Mouse (Mus musculus) adrenal gland (tissue): ENCODE results near the gene Calhm4.

Source experiments
- intact Hi-C: fragments of 180-260 bp; cut with DNase I; formaldehyde crosslinking; loops from one replicate; pipeline ENCODE4 v1.15.1; 2025
- long read RNA-seq, 2 experiments: library from polyadenylated mRNA; unstranded; transcript quantifications; one replicate each; pipeline ENCODE4 v2.0.0; 2020; ENCODE audit warnings: borderline replicate concordance in 1 of 2; ENCODE audit not compliant: insufficient replicate concordance in 1 of 2

Gene Calhm4
- long read RNA-seq, experiment 1, result 0 reads
- long read RNA-seq, experiment 2, result 0 reads

- intact Hi-C loops, result no loop called here
Measured at GRCm38 (mm10) chr10:34044210-34044609, at the start of gene Calhm4. TSS of gene Calhm4 (minus strand) at chr10:34044310.

DNA sequence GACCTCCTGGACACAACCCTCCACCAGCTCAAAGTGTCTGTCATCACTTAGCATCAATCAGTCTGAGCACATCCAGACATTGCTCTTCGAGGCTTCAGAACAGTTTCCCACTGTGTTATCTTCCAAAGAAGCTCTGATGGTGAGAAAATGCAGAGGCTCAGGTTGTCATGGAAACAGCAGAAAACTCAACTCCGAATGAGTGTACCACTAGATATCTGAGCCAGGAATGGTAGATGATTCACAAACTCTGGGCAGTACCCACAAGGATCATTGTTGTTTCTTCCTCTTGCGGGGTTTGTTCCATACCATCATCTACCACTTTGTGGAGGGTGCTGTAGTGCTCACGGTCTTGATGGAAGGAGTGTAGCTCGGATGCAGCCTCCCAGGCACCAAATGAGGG is 47.8 kb upstream of the Calhm4 start:
- intact Hi-C loops, result no loop called here

- intact Hi-C loops, result no loop called here
Measured at GRCm38 (mm10) chr10:34090481-34090880, 46.4 kb upstream of the Calhm4 start.

DNA sequence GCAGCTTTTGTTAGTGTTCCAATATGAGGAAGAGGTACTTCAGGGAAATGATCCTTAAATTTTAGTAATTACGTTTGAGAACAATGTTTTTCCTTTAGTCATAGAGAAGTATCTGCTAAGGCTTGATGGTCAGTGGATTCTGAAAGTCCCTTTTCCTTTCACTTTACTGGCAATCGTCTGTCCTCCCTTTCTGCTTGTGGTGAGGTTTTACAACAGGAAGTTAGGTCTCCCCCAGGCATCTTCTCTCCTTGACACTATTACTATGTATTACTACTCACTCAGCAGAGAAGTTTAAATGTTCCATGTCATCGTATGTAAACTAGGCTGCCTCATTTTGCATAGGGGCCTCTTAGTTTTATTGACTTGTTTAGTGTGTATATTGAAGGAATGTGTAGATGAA is 45.4 kb upstream of the Calhm4 start:
- intact Hi-C loops, result no loop called here

DNA sequence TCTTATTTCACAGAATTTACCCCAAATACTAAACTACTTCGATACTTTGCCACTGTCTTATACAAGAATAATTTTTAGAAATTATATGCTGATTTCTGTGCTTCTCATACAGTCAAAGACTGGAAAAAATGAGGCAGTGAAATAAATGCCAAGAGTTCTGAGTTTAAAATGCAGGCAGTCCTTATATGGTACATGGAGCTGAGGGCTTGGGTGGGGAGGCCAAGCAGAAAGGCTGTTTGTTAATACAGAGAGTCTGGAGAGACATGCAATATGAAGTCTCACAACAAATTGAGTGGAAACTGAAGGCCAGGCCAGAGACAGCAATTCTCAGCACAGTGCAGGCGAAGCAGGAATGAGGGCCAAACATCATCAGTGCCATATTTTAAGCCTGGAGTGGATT is 44.4 kb upstream of the Calhm4 start:
- intact Hi-C loops, result no loop called here

DNA sequence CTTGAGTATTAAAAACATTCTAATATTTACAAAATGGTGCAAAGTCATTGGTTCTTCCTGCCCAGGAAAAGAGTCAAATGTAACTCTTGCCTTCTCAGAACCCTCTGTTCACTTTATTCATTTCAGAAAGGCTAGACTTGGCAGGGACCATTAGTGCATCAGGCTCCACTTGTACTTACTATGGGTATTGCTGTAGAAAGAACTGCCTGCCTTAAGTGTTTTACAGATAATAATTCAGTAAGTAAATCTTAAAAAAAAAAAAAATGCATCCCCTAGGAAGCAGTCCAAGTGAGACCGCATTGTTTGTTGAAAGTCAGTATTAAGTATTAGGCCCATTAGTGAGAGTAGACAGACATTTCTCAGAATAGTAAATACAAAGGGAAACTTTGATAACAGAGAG is 42.4 kb upstream of the Calhm4 start:
- intact Hi-C loops, result no loop called here

- intact Hi-C loops, result no loop called here
Measured at GRCm38 (mm10) chr10:34074522-34075200, 30.6 kb upstream of the Calhm4 start.

GRCm38 (mm10) chr10:34071650-34072049 is 27.5 kb upstream of the Calhm4 start:
- intact Hi-C loops, result no loop called here

GRCm38 (mm10) chr10:34070999-34071492 is 26.9 kb upstream of the Calhm4 start:
- intact Hi-C loops, result no loop called here

- intact Hi-C loops, result no loop called here
Measured at GRCm38 (mm10) chr10:34069606-34070005, 25.5 kb upstream of the Calhm4 start.

DNA sequence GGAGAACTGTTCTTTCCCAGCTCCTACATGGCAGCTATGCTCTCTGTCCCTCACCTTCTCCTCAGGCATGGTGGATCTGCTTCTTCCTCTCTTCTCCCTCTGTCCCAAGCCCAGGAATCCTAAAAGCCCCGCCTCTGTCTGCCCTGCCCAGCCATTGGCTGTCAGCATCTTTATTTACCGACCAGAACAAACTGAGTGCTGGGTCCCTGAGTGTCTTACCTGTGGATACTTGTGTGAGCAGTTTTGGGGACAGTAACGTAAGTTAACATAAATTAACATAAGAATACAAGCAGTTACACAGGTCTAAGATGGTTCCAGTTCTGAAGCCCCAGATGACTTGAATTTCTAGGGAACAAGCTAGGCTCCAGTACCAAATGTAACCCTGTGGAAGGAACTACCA is 22.5 kb upstream of the Calhm4 start:
- intact Hi-C loops, result no loop called here

GRCm38 (mm10) chr10:34053987-34054386 is 9.9 kb upstream of the Calhm4 start:
- intact Hi-C loops, result no loop called here

- intact Hi-C loops, result loop anchor here (5.0 kb wide), 4 partner anchors 60 to 290 kb away; partner anchors contain the start of genes Calhm5 and Tspyl1
Measured at GRCm38 (mm10) chr10:34037401-34037800, 6.7 kb downstream of the Calhm4 start, which contains the start of gene Trappc3l. TSS of gene Trappc3l (plus strand) at chr10:34037597.

- intact Hi-C loops, result loop anchor here (5.0 kb wide), 4 partner anchors 61 to 291 kb away; partner anchors contain the start of genes Calhm5 and Tspyl1
Measured at GRCm38 (mm10) chr10:34036587-34036986, 7.5 kb downstream of the Calhm4 start.

- intact Hi-C loops, result no loop called here
Measured at GRCm38 (mm10) chr10:34033630-34034305, 10.3 kb downstream of the Calhm4 start.

- intact Hi-C loops, result no loop called here
Measured at GRCm38 (mm10) chr10:34030322-34030721, 13.8 kb downstream of the Calhm4 start.

DNA sequence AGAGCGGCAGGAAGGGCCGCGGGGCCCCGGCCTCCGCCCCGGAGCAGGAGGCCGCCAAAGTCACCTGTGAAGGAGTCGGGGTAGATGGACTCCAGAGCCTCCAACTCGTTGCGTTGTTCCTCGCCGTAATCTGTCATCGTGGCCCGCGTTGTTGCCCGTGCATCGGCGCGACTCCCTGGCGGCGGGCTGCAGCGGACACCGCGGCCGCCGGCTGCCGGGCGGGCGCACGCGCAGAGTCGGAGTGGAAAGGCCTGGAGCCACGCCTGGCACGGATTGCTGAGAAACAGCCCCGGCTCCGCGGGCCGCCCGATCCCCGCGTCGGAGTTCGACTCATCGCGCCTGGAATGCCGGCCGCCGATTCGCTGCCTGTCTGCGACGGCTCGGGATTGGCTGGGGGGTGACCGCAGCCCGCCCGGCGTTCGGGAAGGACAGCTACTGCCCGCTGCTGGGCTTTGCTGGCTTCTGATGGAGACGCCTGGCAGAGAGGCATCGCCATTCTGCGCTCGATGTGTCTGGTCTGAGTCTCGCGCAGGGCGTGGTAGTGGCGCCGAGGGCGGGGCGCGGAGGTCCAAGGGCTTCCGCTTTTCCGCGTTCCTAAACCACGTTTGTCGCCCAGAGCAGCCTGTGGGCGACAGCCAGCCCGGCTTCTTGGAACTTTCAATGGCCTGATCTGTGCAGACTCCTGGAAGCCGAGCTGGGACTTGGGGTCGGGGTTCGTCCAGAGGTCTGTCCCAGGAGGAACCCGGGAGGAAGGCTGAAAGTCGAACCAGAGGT is 24.6 kb downstream of the Calhm4 start, which contains the start of gene Rwdd1:
Gene Rwdd1, minus strand, starts transcription at position 323 of the 774 bp plus-strand sequence.
- intact Hi-C loops, result loop anchor here (5.0 kb wide), 1 partner anchor 67 kb away; the partner anchor contains the start of gene Zup1

GRCm38 (mm10) chr10:34018746-34019301 is 25.3 kb downstream of the Calhm4 start:
- intact Hi-C loops, result loop anchor here (5.0 kb wide), 1 partner anchor 67 kb away; the partner anchor contains the start of gene Zup1

GRCm38 (mm10) chr10:34013241-34013640 is 30.9 kb downstream of the Calhm4 start:
- intact Hi-C loops, result no loop called here

DNA sequence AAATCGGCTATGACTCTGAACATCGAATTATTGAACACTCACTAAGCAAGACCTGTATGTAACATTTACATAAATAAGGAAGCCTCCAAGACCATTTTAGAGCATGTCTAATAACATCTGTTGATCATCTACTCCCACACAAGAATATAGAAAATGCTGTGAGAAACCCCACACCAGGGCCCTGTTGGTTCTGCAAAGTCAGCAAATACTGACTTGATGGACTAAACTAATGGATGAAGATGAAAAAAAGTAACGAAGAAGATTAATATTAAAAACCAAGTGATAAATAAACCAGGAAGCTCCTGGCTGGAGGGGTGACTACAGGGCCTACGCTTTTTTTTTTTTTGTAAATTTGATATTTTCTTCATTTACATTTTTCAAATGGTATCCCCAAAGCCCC is 31.5 kb downstream of the Calhm4 start:
- intact Hi-C loops, result no loop called here

DNA sequence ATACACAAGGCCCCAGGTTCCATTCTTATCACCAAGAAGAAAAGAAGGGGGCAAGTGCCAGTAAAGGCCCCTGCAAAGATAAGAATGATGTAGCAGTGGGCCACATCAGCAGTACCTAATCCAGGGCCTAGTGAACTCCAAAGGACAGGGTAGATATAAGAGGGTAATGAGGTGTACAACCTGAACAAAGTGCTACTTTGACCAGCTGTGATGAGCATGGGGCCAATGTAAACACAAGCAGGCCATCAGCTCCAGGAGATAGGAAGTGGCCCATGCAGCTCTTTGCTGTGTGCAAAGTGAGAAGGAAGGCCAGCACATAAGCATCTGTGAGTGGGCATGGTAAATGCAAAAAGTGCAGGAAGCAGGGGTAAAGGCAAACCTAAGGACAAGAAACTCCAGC is 45.7 kb downstream of the Calhm4 start:
- intact Hi-C loops, result no loop called here
